Mouse (Mus musculus) retina, postnatal 7 days (tissue): ENCODE measurements around the gene 4931422A03Rik.
"Not testable (repeated sequence)": the region's sequence is repeated elsewhere in the genome, so short reads cannot be mapped to it uniquely, and the experiment has no call there.

Source experiments
- DNase-seq: peaks from one replicate; pipeline ENCODE4 v3.0.0-alpha.2; 2012; ENCODE audit warnings: low read depth, low spot score

4931422A03Rik gene

DNA sequence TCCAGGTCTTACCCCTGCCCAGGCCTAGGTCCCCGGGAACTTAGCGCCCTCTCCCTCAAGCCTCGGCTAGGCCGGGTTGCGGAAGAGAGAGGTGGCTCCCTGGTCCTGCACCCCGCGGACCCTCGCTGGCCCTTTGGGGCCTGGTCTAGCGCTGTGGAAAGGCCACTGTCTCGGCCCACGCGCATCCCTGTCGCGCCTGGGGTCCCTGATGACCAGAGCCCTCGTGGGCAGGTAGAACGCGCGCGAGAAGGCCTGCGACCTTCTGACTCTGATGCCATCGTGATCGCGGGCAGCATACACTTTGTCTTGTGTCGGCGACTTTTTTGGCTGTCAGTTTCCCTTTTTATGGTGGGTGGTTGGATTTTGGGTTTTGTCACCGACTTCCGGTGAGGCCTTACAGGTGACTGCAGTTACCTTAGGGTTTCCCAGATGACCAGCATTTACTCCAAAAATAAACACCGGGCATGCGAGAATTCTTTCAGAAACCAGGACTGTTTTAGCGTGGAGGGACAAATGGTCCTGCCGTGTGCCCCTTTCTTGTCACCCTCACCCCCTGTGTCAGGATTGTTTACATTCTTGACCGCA lies at the start of gene 4931422A03Rik:
4931422A03Rik (minus strand) TSS at position 223 of the 585 bp plus-strand sequence.
- no peak for DNase-seq

DNA sequence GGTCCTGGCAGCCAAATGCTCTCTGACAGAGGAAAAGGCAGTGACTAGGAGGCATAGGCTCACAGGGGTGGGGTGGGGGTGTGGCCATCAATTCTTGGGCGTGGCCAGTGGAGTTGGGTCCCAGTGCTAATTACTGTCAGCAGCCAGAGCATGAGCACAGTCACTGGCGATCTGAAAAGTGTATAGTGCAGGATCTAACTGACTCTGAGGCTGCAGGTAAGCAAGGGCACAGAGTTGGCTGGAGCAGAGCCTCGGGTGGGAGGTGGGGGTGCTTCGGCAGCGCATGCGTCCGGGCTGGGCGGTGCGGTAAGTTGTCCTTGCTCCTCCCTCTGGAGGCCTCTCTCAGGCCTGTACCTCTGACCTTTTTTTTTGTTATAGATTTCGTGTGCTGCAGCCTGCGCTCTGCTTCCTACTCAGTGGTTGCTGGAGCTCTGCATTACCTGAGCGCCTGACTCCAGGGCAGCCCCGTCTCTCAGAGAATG lies 41.6 kb upstream of the 4931422A03Rik start, which contains the start of gene Cd59b:
Cd59b (plus strand) TSS at position 146 of the 482 bp plus-strand sequence.
- DNase-seq, result no peak

DNA sequence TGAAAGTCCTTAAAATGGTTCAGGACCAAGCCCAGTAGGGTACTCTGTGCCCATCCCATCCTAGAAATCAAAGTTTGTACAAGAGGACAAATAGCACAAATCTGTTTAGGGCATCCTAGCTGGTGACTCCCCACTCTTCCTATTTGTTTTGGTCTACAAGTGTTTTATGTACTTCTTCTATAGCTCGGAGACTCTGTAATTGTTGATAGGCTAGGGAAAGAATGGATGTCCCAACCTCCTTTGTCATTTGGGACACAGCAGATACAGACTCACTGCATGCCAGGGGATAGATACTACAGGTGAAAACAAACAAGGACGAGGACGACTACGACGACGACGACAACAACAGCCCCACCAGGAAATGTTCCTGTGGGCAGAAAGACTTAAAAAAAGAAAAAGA lies 40.3 kb upstream of the 4931422A03Rik start, which contains the start of gene Gm10799:
Gm10799 (minus strand) TSS at position 101 of the 400 bp plus-strand sequence.
- DNase-seq, result not testable (repeated sequence)

DNA sequence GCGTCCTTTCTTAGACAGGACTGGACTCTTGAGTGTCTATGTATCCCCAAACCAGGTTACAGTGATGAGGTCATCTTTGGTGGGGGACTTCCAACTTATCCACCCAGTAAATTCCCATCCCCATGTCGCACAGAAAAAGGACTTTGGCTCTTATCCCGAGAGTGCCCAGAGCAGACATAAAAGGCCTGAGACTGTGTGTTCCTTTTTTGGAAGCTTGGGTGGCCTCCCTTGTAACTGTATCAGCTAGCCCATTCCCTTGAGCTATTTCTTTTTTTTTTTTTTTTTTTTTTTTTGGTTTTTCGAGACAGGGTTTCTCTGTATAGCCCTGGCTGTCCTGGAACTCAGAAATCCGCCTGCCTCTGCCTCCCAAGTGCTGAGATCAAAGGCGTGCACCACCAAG lies 37.4 kb upstream of the 4931422A03Rik start, which contains the start of gene Gm10912:
Gm10912 (plus strand) TSS at position 301 of the 400 bp plus-strand sequence.
- DNase-seq, result not testable (repeated sequence)

DNA sequence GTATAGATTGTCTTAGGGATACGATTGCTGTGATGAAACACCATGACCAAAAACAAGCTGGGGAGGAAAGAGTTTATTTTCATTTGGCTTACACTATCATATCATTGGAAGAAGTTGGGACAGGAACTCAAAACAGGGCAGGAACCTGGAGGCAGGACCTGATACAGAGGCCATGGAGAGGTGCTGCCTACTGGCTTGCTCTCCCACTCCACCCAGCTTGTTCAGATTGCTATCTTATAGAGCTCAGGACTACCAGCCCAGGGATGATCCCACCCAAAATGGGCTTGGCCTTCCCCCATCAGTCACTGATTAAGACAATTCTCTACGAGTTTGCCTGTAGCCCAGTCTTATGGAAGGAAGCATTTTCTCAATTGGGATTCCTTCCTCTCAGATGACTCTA lies 36.0 kb upstream of the 4931422A03Rik start:
- no peak for DNase-seq

DNA sequence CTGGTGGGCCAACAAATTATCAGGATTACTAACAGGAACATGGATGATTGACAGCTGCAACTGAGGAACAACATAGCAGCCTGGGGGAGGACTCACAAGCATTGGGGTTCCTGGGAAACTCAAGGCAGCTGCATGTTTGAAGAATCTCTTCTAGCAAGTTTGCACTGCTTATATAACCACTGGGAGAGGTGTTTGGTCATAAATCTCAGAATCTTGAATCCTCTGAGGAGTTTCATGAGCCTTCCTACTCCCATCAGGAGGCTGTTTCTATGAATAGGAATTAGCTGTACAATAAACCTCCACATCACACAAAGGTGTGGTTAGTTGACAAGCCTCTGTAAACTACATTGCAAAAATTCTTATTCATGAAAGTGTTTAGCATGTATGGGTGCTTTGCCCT lies 34.5 kb upstream of the 4931422A03Rik start:
- no peak for DNase-seq

DNA sequence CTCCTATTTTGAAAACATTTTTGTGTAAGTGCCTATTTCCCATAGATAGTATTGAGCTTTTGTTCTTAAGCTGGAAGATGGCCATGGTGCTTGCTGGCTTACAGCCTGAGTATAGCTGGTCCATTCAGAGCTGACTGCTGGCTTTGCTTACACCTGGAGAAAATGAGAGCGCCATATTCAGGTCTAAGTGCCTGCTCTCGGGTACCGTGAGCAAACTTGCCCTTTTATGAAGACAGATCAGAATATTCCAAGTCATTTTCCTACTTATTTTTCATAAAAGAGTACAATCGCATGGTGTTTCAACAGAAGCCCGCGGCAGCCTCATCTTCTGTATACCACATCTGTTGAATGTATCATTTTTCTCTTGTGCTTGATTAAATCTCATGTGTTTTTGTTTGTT lies 32.8 kb upstream of the 4931422A03Rik start:
- no peak for DNase-seq

DNA sequence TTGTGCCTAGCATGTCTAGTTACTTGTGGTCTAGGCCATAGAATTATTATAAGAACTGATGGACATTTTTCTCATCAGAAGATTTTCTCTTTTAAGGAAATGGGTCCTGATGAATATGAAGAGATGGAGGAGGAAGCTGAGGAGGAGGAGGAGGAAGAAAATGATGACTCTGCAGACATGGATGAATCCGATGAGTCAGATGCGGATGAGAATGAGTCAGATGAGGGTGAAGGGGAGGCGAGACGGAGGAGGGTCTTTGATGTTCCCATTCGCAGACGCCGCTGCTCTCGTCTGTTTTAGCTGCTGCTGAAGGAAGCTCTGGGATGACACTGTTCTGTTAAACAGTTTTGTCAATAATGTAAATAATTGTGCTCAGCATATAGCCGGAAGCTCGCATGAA lies 31.6 kb upstream of the 4931422A03Rik start:
- DNase-seq, result no peak

DNA sequence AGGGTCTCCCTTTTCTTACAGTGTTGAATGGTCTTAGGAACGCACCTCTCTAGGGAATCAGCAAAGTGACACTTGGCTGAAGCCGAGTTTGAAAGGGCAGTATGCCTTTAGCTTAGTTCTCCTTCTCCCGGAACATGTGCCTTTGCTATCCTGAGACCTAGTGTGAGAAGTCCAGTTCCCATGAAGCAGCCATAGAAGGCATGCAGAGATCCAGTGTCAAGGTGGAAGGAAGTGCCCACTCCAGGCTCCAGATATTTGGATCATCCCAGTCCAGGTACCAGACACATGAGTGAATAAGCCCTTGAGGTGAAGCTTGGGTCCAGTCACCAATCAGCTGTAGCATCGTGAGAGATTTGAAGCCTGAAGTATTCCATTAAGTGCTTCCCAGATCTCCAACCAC lies 30.8 kb upstream of the 4931422A03Rik start:
- DNase-seq, result no peak

DNA sequence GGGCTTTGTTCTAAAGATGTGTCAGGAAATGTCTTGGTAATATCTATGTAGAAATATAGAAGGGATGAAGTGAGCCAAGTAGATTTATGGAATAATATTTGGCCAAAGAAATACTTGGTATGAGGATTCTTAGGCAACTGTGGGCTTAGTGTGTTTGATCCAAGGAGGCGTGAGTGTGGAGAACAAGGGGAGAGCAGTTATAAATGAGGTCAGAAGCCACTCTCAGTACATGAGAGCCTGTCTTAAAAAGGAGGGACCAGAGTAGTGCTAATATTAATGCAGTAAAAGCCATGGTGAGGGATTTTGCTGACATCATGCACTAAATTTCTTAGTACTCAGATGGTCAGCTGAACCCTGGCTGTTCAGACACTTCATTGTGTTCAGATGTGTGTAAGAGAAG lies 30.2 kb upstream of the 4931422A03Rik start:
- no peak for DNase-seq

DNA sequence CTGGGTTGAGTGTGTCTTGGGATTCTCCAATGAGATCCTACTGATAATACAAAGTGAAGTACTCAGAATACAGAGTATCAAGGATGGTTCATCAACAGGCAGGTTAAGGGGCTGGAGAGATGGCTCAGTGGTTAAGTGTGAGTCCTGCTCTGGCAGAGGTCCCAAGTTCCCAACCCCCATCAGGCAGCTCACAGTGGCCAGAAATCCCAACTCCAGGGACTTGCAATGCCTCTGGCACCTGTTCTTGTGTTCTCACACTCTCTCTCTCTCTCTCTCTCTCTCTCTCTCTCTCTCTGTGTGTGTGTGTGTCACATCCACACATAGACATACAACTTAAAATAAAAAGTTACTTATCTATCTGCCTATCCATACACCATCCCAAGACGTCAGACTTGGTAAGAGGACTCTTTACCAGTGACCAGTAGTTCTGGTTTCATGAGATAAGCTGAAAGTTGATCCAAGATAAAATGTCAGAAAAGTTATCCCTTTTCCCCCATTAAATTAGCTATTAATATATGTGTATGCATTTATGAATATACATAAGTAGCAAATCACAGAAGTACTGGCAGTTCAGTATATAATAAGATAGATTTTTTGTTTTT lies 16.4 kb upstream of the 4931422A03Rik start:
- DNase-seq, result no peak

DNA sequence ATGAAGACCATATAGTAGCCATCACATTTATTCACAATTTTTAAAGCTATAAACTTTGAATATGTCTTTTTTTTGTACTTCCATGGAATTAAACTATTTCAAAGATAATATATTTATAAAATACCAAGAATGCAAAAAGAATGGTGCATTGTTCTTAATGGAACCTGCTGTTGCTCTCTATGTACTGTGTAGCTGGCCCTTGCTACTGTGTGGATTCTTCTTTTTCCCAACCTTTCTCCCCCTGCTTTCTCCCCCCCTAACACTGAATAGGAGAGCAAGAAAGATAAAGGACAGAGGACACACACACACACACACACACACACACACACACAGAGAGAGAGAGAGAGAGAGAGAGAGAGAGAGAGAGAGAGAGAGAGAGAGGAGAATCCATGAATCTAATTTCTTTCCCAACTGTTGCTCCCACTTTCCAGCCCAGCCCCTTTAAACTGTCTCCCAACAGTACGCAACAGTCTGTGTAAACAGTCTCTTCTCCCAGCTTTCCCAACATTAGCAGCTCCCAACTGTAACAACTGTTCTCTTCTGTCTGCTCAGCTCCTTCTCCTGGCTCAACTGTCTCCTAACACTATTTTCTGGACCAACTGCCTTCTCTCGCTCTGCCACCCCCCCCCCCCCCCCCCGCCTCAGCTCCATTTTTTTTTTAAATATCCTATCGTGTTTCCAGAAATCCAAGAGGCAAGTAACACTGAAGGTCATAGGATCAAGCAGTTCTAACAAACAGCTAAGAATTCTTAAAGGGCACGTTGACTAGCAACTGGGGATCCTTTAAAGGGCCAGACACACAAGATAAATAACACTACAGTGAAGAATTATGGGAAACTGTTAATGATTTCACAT lies 15.7 kb upstream of the 4931422A03Rik start:
- no peak for DNase-seq

DNA sequence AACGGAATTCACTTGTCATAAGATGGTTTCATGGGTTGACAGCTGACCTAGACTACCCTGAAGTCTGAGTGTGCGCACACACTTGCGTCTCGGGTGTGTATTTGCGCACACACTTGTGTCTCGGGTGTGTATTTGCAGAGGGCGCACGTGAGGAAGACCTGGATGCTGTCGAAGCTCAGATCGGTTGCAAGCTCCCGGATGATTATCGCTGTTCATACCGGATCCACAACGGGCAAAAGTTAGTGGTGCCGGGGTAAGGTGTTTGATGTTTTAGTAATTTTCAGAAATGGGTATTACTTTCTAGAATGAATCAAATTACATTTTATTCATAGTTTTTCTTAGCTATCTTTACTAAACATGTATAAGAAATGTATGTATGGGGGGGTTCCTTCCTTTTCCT lies 14.6 kb upstream of the 4931422A03Rik start:
- DNase-seq, result no peak

DNA sequence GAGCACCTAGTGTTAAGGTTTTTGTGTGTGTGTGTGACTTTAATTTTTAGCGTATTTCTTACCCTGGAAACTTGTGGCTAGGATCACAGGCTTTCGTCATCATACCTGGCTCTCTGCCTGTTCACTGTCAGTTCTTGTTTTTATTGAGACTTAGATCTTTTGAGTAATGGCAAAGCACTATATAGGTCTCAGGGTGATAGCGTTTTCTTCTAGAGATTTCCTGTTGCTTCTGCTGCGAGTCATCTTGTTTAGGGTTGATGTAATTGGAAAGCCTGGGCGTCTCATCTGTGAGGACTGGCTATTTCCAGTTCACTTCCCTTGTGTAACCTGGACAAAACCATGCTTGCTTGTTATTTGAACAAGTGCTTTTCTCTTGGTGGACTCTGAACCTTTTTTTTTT lies 13.5 kb upstream of the 4931422A03Rik start:
- no peak for DNase-seq

DNA sequence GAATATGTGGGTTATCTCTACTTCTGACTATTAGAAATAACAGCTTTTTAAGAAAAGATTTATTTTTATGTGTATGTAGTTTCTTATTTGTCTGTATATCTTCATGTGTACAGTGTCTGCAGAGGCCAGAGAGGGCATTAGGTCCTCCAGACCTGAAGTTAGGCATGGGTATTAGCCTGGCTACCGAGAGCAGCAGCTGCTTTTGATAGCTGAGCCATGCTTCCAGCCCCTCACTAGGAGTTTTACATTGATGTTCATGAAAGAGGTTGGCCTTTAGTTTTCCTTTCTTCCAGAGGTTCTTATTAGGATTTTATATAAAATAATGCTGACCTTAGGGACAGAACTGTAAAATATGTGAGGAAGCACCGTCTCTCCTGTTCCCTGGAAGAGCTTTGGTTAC lies 10.1 kb upstream of the 4931422A03Rik start:
- DNase-seq, result no peak

DNA sequence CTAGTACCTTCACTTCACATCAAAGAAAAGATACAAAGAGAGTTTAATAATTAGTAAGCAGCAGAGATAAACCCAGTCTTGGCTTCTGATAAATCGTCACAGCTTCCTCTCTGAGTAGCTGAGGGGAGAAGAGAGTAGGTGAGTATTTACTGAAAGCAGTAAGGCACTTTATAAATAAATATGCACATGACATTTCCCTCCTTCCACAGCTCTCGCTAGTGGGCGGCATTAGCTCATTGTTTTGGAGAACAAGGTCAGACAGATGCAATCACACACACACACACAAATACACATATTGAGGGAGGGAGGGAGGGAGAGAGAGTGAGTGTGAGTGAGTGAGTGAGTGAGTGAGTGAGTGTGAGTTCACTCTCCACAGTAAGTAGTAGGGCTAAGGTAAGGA lies 8.2 kb upstream of the 4931422A03Rik start:
- no peak for DNase-seq

DNA sequence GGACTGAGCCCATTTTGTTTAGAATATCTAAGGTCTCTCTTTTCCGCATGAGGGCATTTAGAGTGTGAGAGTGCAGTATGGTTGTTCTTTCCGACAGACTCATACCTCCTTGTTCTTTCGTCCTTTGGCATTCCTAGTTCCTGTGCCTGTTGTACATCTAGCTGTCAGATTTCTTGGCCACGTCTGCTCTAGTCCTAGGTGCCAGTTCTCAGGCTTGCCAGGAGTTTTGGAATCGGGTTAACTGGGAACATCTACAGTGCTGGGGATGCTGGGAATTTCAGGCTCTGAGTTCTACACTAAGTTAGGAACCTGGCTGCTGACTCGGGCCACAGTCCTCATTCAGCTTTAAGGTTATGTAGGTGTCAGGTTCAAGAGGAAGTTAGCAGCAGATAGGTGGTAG lies 7.4 kb upstream of the 4931422A03Rik start:
- no peak for DNase-seq

DNA sequence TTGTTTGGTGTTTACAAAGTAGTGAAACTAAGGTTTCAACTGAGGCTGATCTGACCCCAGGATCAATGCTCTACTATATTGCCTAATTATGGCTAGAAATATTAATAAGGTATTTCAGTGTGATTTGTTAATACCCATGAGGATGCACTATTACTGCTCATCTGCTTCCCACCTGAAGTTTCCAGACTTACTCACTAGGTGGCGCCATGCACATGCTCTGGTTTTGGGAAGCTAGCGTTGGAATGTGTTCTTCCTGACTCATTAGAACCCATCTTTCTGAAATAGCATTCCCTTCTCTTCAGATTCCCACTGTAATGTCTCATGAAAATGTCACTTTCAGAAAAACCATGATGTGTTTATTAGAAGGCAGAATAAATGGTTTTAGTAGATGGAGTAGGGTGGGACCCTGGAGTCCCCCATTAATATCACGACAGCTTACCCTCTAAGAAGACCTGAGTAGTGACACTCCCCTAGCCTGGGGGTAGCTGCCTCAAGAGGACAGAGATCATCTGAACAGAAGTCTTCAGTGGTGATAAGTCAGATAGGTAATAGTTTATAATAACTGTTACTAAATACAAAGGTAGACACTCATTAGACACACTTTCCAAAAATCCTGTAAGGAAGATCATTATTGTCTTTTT lies 6.8 kb upstream of the 4931422A03Rik start:
- DNase-seq, result peak; percentile 43

DNA sequence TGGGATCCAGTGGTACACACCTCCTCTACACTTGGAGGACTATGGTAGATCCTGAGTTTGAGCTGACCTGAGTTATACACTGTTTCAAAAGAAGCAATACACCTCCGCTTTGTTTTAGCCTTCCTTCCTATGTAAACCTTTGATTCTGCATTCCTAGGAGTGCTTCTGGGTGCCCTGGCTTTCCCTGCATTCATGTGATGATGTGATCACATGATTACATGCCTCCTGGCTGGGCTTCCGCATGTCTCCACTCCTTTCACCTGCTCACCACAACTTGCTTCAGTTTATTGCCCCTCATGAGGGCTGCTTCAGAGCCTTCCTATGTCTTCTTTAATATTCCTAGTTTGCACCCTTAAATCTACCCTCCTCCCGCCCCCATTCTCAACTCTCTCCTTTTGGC lies 3.9 kb upstream of the 4931422A03Rik start:
- no peak for DNase-seq

DNA sequence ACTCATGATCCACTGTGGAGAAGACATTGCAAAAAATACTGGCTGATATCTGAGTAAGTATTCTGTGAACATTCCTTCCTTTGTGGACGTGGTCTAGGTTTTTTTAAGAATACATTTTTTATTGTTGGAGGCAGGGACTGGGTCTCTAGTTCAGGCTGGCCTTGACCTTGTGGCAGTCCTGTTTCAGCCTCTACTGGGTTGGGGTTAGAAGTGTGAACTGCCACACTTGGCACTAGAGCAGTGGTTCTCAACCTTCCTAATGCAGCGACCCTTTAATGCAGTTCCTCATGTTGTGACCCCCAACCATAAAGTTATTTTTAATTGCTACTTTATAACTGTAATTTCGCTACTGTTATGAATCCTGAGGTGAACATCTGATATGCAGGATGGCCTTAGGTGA lies 2.2 kb upstream of the 4931422A03Rik start:
- DNase-seq, result no peak

DNA sequence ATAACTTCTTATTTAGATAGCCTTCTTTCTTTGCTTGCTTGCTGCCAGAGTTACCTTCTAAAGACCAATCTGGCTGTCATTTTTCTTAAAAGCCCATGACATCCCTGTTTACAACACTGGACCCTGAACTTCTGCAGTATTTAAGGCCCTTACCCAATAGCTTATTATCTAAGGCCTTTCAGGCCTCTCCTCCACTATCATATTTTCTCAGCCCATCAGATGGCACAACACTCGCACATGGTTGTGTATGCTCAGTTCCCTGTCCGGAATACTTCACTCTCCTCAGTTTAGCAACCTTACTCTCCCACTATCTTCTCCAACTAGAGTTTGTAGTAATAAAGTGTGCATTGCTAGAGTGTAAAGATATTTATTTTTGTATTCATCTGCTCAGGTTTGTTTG lies 913 bp upstream of the 4931422A03Rik start:
- no peak for DNase-seq
